Mouse (Mus musculus) stomach, postnatal 0 days (tissue): ENCODE measurements at regions not wholly inside any gene's neighbourhood (a gene's known extent, or its start where the extent isn't known, plus 50 kb on each side); places are given as distances from the start of the nearest gene placed in this dataset.

ENCODE experiments used
- CTCF ChIP-seq: IDR thresholded peaks from 2 replicates; pipeline ENCODE4 v1.5.1; 2016; ENCODE audit warnings: antibody characterized with exemption, low read depth, mild to moderate bottlenecking, moderate library complexity
- EP300 ChIP-seq: optimal IDR thresholded peaks from 2 replicates; pipeline ENCODE3; 2016; ENCODE audit warnings: antibody characterized with exemption

DNA sequence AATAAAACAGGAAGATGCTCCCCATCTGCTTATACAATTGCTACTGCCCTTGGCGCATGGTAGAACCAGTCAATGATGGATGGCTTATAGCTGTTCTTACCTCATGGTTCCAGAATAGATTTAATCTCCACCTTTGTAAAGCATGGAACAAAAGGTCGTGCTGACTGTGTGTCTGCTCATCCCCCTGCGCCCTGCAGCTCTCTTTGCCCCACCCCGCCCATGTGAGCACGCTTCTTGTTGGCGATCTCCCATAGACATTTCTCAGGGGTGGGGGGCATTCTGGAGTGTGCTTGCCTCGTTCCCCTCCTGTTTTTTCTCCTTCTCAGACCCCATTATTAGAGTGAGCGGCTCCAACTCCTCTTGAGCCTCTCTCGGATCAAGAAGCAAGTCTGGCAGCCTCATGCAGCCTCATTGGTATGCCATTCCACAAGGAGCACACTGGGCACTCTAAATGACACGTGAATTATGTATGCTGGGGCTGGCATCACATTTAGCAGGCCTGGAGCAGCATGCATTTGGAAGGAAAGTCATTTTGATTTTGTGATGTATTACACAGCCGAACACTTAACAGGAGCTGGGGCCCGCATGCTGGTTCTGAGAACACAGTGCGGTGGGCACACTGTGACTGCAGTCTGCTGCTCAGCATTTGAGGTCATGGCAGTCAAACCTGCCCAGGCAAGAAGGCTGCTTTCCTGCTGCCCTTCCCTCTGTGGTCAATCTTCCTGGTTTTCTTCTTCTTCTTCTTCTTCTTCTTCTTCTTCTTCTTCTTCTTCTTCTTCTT is 362.5 kb downstream of the Plekhb2 start:
- no peak for TF ChIP-seq CTCF
- TF ChIP-seq EP300: no peak
